Mouse (Mus musculus) cerebellum, postnatal 10 days (tissue): ENCODE measurements at regions not wholly inside any gene's neighbourhood (a gene's known extent, or its start where the extent isn't known, plus 50 kb on each side); places are given as distances from the start of the nearest gene placed in this dataset.

ENCODE experiments used
- DNase-seq, 2 experiments: peaks; one replicate each; pipeline ENCODE4 v3.0.0; 2021; ENCODE audit warnings: mixed read lengths in 2 of 2

- DNase-seq = no peak
Measured at GRCm38 (mm10) chr1:34930571-34930970, 80.8 kb downstream of the Plekhb2 start.

- no peak for DNase-seq
Measured at GRCm38 (mm10) chr1:34943196-34943595, 93.4 kb downstream of the Plekhb2 start.

- DNase-seq = peak; percentile 72 to 76
Measured at GRCm38 (mm10) chr1:34961633-34962507, 112.1 kb downstream of the Plekhb2 start.

- no peak for DNase-seq
Measured at GRCm38 (mm10) chr1:34962508-34962885, 112.7 kb downstream of the Plekhb2 start.

- DNase-seq = no peak
Measured at GRCm38 (mm10) chr1:34974801-34975200, 125.0 kb downstream of the Plekhb2 start.

- DNase-seq = no peak
Measured at GRCm38 (mm10) chr1:34978156-34978555, 128.4 kb downstream of the Plekhb2 start.

- DNase-seq = no peak
Measured at GRCm38 (mm10) chr1:34979350-34979749, 129.6 kb downstream of the Plekhb2 start.

- DNase-seq = peak in 1 of 2 experiments; percentile 11
Measured at GRCm38 (mm10) chr1:34981934-34982333, 132.2 kb downstream of the Plekhb2 start.

- peak; percentile 95 to 96 for DNase-seq
Measured at GRCm38 (mm10) chr1:34982966-34983365, 133.2 kb downstream of the Plekhb2 start.

GRCm38 (mm10) chr1:34986861-34987260, 137.1 kb downstream of the Plekhb2 start:
- DNase-seq = no peak

- no peak for DNase-seq
Measured at GRCm38 (mm10) chr1:34987650-34988221, 138.0 kb downstream of the Plekhb2 start.

GRCm38 (mm10) chr1:34988225-34988624, 138.4 kb downstream of the Plekhb2 start:
- peak; percentile 28 to 38 for DNase-seq

GRCm38 (mm10) chr1:35000801-35001200, 151.0 kb downstream of the Plekhb2 start:
- no peak for DNase-seq

- DNase-seq = no peak
Measured at GRCm38 (mm10) chr1:35017471-35017870, 167.7 kb downstream of the Plekhb2 start.

GRCm38 (mm10) chr1:35032619-35033018, 182.8 kb downstream of the Plekhb2 start:
- peak; percentile 71 to 77 for DNase-seq

- peak; percentile 12 to 20 for DNase-seq
Measured at GRCm38 (mm10) chr1:35072811-35073210, 223.0 kb downstream of the Plekhb2 start.

GRCm38 (mm10) chr1:35094873-35095272, 245.1 kb downstream of the Plekhb2 start:
- no peak for DNase-seq

GRCm38 (mm10) chr1:35095785-35096184, 246.0 kb downstream of the Plekhb2 start:
- DNase-seq = peak; percentile 2 to 5

- no peak for DNase-seq
Measured at GRCm38 (mm10) chr1:35106665-35107064, 256.9 kb downstream of the Plekhb2 start.

GRCm38 (mm10) chr1:35109801-35110200, 260.0 kb downstream of the Plekhb2 start:
- no peak for DNase-seq

- DNase-seq = no peak
Measured at GRCm38 (mm10) chr1:35115521-35115920, 265.7 kb downstream of the Plekhb2 start.

GRCm38 (mm10) chr1:35137907-35138306, 288.1 kb downstream of the Plekhb2 start:
- DNase-seq = peak; percentile 15 to 25

- no peak for DNase-seq
Measured at GRCm38 (mm10) chr1:35149036-35149435, 299.3 kb downstream of the Plekhb2 start.

- DNase-seq = no peak
Measured at GRCm38 (mm10) chr1:35162506-35162905, 312.7 kb downstream of the Plekhb2 start.
